Mouse (Mus musculus): ENCODE measurements around the gene Plekha5. TPM values are rescaled to one million over a fixed set of nuclear protein-coding genes. Genes with fewer than 3 reads are reported as not detected.

Plekha5 gene
- total RNA-seq, 2 experiments from 2014 or later, result 2.9 to 14.2 TPM

DNA sequence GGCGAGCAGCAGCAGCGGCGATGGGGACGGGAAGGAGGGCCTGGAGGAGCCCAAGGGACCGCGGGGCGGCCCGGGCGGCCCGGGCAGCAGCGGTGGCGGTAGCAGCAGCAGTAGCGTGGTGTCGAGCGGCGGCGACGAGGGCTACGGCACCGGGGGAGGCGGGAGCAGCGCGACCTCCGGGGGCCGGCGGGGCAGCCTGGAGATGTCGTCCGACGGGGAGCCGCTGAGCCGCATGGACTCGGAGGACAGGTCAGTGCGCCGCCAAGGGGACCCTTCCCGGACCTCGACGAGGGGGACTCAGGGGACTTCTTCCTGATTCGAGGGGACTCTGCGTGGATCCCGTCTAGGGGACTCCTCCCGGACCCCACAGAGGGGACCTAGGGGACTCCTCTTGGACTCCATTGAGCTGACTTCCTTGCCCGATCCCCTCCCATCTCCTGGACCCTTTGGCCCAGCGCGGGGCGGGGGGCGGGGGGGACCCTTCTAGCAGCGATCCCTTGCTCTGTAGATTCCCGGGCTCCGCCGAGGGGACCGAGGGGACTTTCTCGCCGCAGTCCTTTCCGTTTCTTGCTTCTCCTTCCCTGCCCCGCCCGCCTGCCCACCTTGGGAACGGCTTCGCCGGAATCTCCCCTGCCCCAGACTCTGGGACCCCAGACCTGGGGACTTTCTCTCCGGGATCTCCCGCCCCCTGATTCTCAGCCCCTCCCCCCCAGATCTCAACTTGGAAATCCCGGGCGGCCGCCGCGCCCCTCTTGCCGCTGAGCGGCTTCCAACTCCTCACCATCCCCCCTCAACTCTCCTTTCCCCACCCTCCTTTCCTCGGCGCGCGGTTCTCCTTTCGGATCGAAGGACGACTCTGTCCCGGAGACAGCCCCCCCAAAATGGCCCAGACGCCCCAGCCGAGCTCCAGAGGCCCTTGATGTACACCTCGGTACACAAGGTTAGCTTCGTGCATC, 200.5 kb downstream of the Plekha5 start:
- ATAC-seq (replicated peaks; ENCODE audit: low FRiP score, low TSS enrichment, poor library complexity, severe bottlenecking), result peak; percentile 21

DNA sequence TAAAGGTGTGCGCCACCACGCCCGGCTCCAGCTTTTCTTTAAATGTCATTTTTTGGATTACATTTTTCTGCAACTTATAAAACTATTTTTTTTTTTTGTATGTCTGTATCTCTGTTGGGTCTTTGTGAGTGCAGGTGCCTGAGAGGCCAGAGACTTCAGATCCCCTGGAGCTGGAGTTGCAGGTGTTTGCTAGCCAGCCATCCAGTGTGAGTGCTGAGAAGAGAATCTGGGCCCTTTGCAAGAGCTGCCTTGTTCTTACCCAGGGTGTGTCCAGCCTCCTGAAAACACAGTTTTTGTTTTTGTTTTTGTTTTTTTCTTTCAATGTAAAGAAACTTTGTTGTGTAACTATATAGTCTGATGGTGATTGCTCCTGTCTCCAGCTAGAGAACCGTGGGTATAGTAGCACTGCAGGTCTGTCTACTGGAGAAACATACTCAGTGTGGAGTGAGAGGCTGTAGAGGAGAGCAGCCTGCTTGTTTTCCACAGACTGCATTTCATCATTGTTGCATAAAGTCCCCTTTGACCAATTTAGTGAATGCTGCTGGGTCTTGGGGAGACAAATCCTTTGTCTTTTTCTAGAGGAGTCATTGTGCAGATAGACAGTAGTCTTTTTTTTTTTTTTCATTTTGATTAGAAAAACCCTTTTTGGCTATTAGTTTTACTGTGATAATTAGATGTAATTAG, 205.5 kb downstream of the Plekha5 start:
- ATAC-seq (replicated peaks; ENCODE audit: low FRiP score, low TSS enrichment, poor library complexity, severe bottlenecking), result no peak

DNA sequence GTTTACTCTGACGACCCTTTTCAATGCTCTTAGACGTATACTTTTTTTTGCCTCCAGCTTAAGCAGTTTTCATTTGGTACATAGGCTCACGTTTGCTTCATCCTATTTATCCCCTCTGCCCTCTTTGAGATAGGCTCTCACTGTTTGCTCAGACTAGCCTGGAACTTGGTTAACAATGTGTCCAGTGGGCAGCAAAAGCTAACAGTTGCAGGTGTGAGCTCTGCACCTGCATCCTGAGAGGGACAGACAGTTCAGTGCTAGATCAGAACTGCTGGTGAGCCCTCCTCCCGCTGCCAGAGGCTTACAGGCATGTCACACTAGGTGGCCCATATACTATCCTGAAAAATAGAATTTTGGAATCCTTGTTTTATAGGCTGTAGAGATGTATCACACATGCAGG, 206.5 kb downstream of the Plekha5 start:
- no peak for ATAC-seq (replicated peaks; ENCODE audit: low FRiP score, low TSS enrichment, poor library complexity, severe bottlenecking)

DNA sequence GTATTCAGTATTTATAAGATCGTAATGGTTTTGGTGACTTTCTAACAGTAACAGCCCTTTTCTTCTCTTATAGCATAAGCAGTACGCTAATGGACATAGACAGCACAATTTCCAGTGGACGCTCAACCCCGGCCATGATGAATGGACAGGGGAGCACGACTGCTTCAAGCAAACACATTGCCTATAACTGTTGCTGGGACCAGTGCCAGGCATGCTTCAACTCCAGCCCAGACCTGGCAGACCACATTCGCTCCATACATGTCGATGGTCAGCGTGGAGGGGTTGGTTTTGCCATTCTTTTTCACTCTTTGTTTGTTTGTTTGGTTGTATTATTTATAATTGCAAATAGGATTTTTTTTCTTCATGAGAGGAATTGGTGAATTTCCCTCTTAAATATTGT, 209.8 kb downstream of the Plekha5 start:
- no peak for ATAC-seq (replicated peaks; ENCODE audit: low FRiP score, low TSS enrichment, poor library complexity, severe bottlenecking)

DNA sequence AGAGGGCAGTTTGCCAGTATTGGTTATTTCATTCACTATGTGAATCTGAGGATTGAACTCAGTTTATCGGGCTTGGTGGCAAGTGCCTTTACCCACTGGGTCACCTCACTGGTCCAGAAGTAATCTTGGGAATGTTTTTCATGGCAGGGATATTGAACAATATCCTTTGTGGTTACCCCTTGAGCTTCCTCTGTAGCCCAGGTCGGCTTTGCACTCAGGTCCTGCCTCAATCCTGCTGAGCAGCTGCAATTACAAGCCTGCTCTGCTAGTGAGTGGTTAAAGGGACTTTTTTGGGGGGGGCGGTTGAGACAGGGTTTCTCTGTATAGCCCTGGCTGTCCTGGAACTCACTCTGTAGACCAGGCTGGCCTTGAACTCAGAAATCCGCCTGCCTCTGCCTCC, 212.4 kb downstream of the Plekha5 start:
- ATAC-seq (replicated peaks; ENCODE audit: low FRiP score, low TSS enrichment, poor library complexity, severe bottlenecking), result no peak

DNA sequence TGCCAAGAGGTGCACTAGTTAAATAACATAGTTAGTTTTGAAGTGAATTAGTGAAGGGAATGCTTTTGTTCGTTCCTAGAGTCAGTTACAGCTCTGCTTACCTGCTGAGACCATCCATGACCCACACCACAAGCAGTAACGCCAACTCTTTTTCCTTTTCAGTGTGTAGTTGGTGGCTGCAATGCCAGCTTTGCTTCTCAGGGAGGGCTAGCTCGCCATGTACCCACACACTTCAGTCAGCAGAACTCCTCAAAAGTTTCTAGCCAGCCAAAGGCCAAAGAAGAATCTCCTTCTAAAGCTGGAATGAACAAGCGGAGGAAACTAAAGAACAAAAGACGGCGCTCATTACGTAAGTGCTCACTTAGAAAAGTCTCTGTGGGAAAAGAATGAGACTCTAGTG, 218.2 kb downstream of the Plekha5 start:
- no peak for ATAC-seq (replicated peaks; ENCODE audit: low FRiP score, low TSS enrichment, poor library complexity, severe bottlenecking)

DNA sequence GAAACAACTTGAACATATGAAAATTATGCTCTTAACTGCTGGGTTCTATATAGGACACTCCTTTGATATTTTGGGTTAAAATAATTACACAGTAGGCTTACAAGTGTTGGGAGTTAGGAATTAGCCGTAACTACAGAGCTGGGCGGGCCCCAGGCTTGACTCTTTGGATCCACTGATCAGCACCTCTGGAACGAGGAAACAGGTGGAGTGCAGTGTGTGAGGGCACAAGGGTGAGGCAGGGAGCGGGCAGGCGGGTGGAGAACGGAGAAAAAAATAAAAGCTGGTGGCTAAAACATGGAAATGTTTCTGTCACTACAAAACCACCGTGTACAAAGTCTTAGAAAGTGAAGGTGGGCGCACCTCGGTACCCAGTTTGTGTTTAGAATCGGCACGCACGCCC, 218.8 kb downstream of the Plekha5 start:
- ATAC-seq (replicated peaks; ENCODE audit: low FRiP score, low TSS enrichment, poor library complexity, severe bottlenecking), result no peak

DNA sequence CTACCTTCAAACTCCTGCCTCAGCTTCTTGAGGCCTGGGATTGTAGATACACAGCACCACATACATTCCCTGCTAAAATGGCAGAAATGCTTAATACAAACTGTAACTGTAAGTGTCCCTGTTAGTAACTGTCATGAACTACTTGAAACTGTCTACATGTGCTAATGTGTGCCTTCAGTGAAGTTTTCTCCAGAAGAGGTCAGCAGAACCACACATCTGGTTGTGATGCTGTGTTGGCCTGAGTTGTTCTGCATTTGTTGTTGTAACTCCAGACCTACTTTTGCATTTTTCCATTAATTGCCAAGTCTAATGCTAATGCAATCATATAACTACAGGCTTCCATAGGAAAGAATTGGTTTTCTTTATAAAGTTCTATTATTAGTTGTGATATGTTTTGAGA, 222.1 kb downstream of the Plekha5 start:
- ATAC-seq (replicated peaks; ENCODE audit: low FRiP score, low TSS enrichment, poor library complexity, severe bottlenecking), result no peak

Other genes with a start within 250 kb of the Plekha5 start
- 41.5 and 55.5 TPM in 2 replicates for gene Aebp2, start 198.6 kb downstream of the Plekha5 start, total RNA-seq (2014; fragmentation: Nextera tagmentation)
- 70.7 and 71.0 TPM in 2 replicates for gene Aebp2, start 198.6 kb downstream of the Plekha5 start, total RNA-seq (2017)

Measured in megakaryocyte-erythroid progenitor cell, adult 5-6 weeks (primary cell).